17 mouse cellular contexts compared by ENCODE assay signal in genomic region chr1:183803357-183803756, GRCm38 (mm10).
DNase-seq lines count a peak whose midpoint lies in the region; ATAC-seq and TF ChIP-seq lines count a peak whose summit lies in the region.
"Had no signal": no experiment of that assay in that cellular context is flagged by ENCODE, and none has a peak within 500 bp of the region (broad histone marks: within the 10 kb centered on the region; RNA-seq: fewer than 3 reads in every experiment).

No protein-coding gene starts in this region.

- DNase-seq in CD4-positive, CD25-positive, alpha-beta regulatory T cell, adult 2 months (ENCODE audit: low read depth, low spot score), result peak; percentile 8
- peak; percentile 15 to 72 for DNase-seq in spleen, adult 2 months (ENCODE audit: low read depth in 1 of 2, low spot score in 2 of 2)
- no peak for DNase-seq in spleen, postnatal 14 days (ENCODE audit: low spot score in 2 of 2)
- peak; percentile 34 for DNase-seq in induced T-regulatory cell, adult 2 months (ENCODE audit: low read depth)
- DNase-seq in limb, embryonic 10.5 days (ENCODE audit: low spot score), result no peak
- no peak for DNase-seq in kidney, postnatal 25 days
- DNase-seq in adrenal gland, adult 18-20 months (ENCODE audit: low spot score in 2 of 2), result no peak
- DNase-seq: cerebellum, adult 2 months; forebrain, postnatal 0 days; gastrocnemius, postnatal 25 days; left cerebral cortex, postnatal 4 days; liver, embryonic 13.5 days had no signal

- H3K27me3 ChIP-seq in spleen, adult 2 months (ENCODE audit: control insufficient read depth, insufficient read depth, low read length), result no peaks in the 10 kb centered on the region
- H3K27me3 ChIP-seq in limb, embryonic 10.5 days (ENCODE audit: low read depth, poor library complexity, severe bottlenecking), result no peaks in the 10 kb centered on the region
- H3K27me3 ChIP-seq: liver, embryonic 13.5 days; midbrain, embryonic 13.5 days had no signal

- no peak overlapping the region for H3K27ac ChIP-seq in spleen, adult 2 months (ENCODE audit: insufficient read depth, low read length)
- no peak overlapping the region for H3K27ac ChIP-seq in limb, embryonic 10.5 days
- H3K27ac ChIP-seq: liver, embryonic 13.5 days; midbrain, embryonic 13.5 days had no signal

- ATAC-seq in CD4-positive, CD25-positive, alpha-beta regulatory T cell, adult 4 months, result no peak
- ATAC-seq: activated CD4-positive, CD25-positive, alpha-beta regulatory T cell, adult 4 months; forebrain, postnatal 0 days; lung, postnatal 0 days; midbrain, embryonic 13.5 days had no signal

- H3K4me1 ChIP-seq in spleen, adult 2 months (ENCODE audit: control insufficient read depth, insufficient read depth, insufficient read length), result peaks cover 15% of the 10 kb centered on the region; the same call in 1 of the 2 replicates
- H3K4me1 ChIP-seq in limb, embryonic 10.5 days, result no peaks in the 10 kb centered on the region; the same call in 1 of the 2 replicates
- H3K4me1 ChIP-seq: liver, embryonic 13.5 days had no signal

- TF ChIP-seq POLR2A in spleen, adult 2 months (IDR thresholded peaks at IDR 0.05; ENCODE audit: low read depth, low read length), result no peak

- TF ChIP-seq CTCF in spleen, adult 2 months (IDR thresholded peaks at IDR 0.05; ENCODE audit: extremely low read depth, insufficient read depth, insufficient read length, insufficient replicate concordance), result no peak

- no peaks in the 10 kb centered on the region for H3K9me3 ChIP-seq in limb, embryonic 10.5 days (replicated peaks)
- H3K9me3 ChIP-seq: liver, embryonic 13.5 days; midbrain, embryonic 13.5 days had no signal

- no peak overlapping the region for H3K4me3 ChIP-seq in spleen, adult 2 months (ENCODE audit: extremely low read depth, insufficient read depth, insufficient read length)
- H3K4me3 ChIP-seq in limb, embryonic 10.5 days, result no peak overlapping the region
- H3K4me3 ChIP-seq: erythroblast, embryonic 14.5 days; liver, embryonic 13.5 days; midbrain, embryonic 13.5 days had no signal

- whole genome bisulfite sequencing in spleen, adult 2 months, result 7% methylated on average over 5 of the region's 5 CpGs
- WGBS in limb, embryonic 10.5 days, result 88% methylated on average over 5 of the region's 5 CpGs

- H3K36me3 ChIP-seq in spleen, adult 2 months (ENCODE audit: control insufficient read depth, insufficient read depth, low read length), result no peaks in the 10 kb centered on the region
- no peaks in the 10 kb centered on the region for H3K36me3 ChIP-seq in limb, embryonic 10.5 days
- H3K36me3 ChIP-seq: liver, embryonic 13.5 days; midbrain, embryonic 13.5 days had no signal

Comparison
In these comparisons a context has a peak if more than half of its experiments do, and no peak if none do; other contexts are left out.
1. DNase-seq: peak in CD4-positive, CD25-positive, alpha-beta regulatory T cell, adult 2 months (single experiment), spleen, adult 2 months (2 of 2) and induced T-regulatory cell, adult 2 months (single experiment); none in spleen, postnatal 14 days (0 of 2), limb, embryonic 10.5 days (single experiment), kidney, postnatal 25 days (0 of 2) and adrenal gland, adult 18-20 months (0 of 2).